23 mouse cellular contexts compared by ENCODE assay signal in the genomic region with DNA sequence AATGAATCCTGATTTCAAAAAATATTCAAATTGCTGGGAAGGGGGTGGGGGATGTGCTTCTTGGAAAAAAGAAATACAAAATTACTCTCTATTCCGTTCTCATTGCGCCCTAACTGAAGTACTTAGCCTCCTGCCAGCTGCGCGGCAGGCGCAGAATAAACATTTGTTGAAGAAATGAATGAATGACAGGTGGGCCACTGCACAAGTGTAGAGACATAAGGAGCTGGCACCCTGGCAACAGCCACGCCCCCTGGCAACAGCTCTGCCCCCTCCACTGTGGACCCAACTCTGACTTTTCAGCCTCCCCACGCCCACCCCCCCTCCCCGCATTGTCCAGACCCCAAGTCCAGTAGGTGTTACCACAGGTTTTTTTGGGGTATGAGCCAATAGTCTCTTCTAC. TPM values are rescaled to one million over a fixed set of nuclear protein-coding genes. Genes with fewer than 3 reads are reported as not detected.
DNase-seq lines count a peak whose midpoint lies in the region; ATAC-seq and TF ChIP-seq lines count a peak whose summit lies in the region.
"Had no signal": no experiment of that assay in that cellular context is flagged by ENCODE, and none has a peak within 500 bp of the region (broad histone marks: within the 10 kb centered on the region; RNA-seq: fewer than 3 reads in every experiment).

No protein-coding gene starts in this region.

- no peak for TF ChIP-seq CTCF in lung, postnatal 0 days (IDR thresholded peaks at IDR 0.05)

- no peaks in the 10 kb centered on the region for H3K9me3 ChIP-seq in forebrain, embryonic 15.5 days
- no peaks in the 10 kb centered on the region for H3K9me3 ChIP-seq in forebrain, embryonic 10.5 days
- H3K9me3 ChIP-seq in lung, postnatal 0 days (ENCODE audit: low read length), result no peaks in the 10 kb centered on the region
- no peaks in the 10 kb centered on the region for H3K9me3 ChIP-seq in forebrain, embryonic 16.5 days (ENCODE audit: control insufficient read depth, low read length)
- H3K9me3 ChIP-seq in stomach, embryonic 15.5 days, result no peaks in the 10 kb centered on the region
- H3K9me3 ChIP-seq: heart, embryonic 15.5 days; liver, embryonic 13.5 days; neural tube, embryonic 12.5 days had no signal

- no peak for TF ChIP-seq EP300 in lung, postnatal 0 days (IDR thresholded peaks at IDR 0.05)

- peaks cover 22% of the 10 kb centered on the region for H3K4me1 ChIP-seq in forebrain, embryonic 15.5 days
- peaks cover 20% of the 10 kb centered on the region for H3K4me1 ChIP-seq in forebrain, embryonic 10.5 days
- H3K4me1 ChIP-seq in lung, postnatal 0 days (ENCODE audit: insufficient read depth, low read depth, low read length), result no peaks in the 10 kb centered on the region
- peaks cover 13% of the 10 kb centered on the region for H3K4me1 ChIP-seq in forebrain, embryonic 16.5 days (replicated peaks; ENCODE audit: control insufficient read depth, insufficient read depth, low read length)
- H3K4me1 ChIP-seq in stomach, embryonic 15.5 days, result peaks cover 14% of the 10 kb centered on the region
- H3K4me1 ChIP-seq: heart, embryonic 15.5 days; liver, embryonic 13.5 days had no signal

- H3K4me3 ChIP-seq in forebrain, embryonic 15.5 days, result no peak overlapping the region
- H3K4me3 ChIP-seq in forebrain, embryonic 10.5 days, result no peak overlapping the region
- H3K4me3 ChIP-seq in lung, postnatal 0 days (ENCODE audit: low read depth, low read length), result no peak overlapping the region
- H3K4me3 ChIP-seq in forebrain, embryonic 16.5 days (replicated peaks; ENCODE audit: low read length), result no peak overlapping the region
- no peak overlapping the region for H3K4me3 ChIP-seq in stomach, embryonic 15.5 days (replicated peaks)
- H3K4me3 ChIP-seq: heart, adult 2 months; heart, embryonic 15.5 days; left cerebral cortex, adult 2 months; liver, embryonic 13.5 days; neural tube, embryonic 12.5 days had no signal

- no peak for DNase-seq in forebrain, embryonic 10.5 days (ENCODE audit: extremely low spot score, low spot score)
- peak; percentile 12 for DNase-seq in lung, postnatal 0 days (ENCODE audit: low spot score)
- DNase-seq in lung, adult 18-20 months, result no peak
- no peak for DNase-seq in spleen, postnatal 36 days (ENCODE audit: low spot score in 2 of 2)
- DNase-seq in layer of hippocampus, postnatal 10 days (ENCODE audit: low spot score in 2 of 2), result no peak
- DNase-seq: adrenal gland, postnatal 25 days; cerebellum, adult 11-12 months; cerebellum, postnatal 25 days; gastrocnemius, postnatal 10 days; heart, adult 2 months; heart, postnatal 4 days; kidney, adult 8-10 months; kidney, postnatal 36 days; liver, embryonic 13.5 days; right cerebral cortex, postnatal 4 days had no signal

- H3K4me2 ChIP-seq in forebrain, embryonic 15.5 days (replicated peaks), result no peak overlapping the region
- no peak overlapping the region for H3K4me2 ChIP-seq in lung, postnatal 0 days (replicated peaks; ENCODE audit: low read depth, low read length)
- H3K4me2 ChIP-seq in forebrain, embryonic 16.5 days (ENCODE audit: low read length), result no peak overlapping the region
- peak overlapping the region; percentile 14; the same call in 1 of the 2 replicates for H3K4me2 ChIP-seq in stomach, embryonic 15.5 days
- H3K4me2 ChIP-seq: heart, embryonic 15.5 days; liver, embryonic 13.5 days; neural tube, embryonic 12.5 days had no signal

- no peaks in the 10 kb centered on the region for H3K36me3 ChIP-seq in forebrain, embryonic 15.5 days
- H3K36me3 ChIP-seq in forebrain, embryonic 10.5 days (replicated peaks), result no peaks in the 10 kb centered on the region
- no peaks in the 10 kb centered on the region for H3K36me3 ChIP-seq in lung, postnatal 0 days (ENCODE audit: insufficient read depth, low read length)
- no peaks in the 10 kb centered on the region for H3K36me3 ChIP-seq in forebrain, embryonic 16.5 days (ENCODE audit: control insufficient read depth, insufficient read depth)
- H3K36me3 ChIP-seq in stomach, embryonic 15.5 days, result no peaks in the 10 kb centered on the region
- H3K36me3 ChIP-seq: heart, embryonic 15.5 days; liver, embryonic 13.5 days; neural tube, embryonic 12.5 days had no signal

- H3K9ac ChIP-seq in forebrain, embryonic 15.5 days (replicated peaks), result no peak overlapping the region
- no peak overlapping the region for H3K9ac ChIP-seq in lung, postnatal 0 days (replicated peaks; ENCODE audit: low read depth)
- H3K9ac ChIP-seq in forebrain, embryonic 16.5 days (replicated peaks; ENCODE audit: low read depth, low read length), result no peak overlapping the region
- no peak overlapping the region for H3K9ac ChIP-seq in stomach, embryonic 15.5 days
- H3K9ac ChIP-seq: heart, embryonic 15.5 days; liver, embryonic 13.5 days; neural tube, embryonic 12.5 days had no signal

- 0 out of 2 replicates have a peak, but pooled peaks have one; percentile 48 for ATAC-seq in forebrain, embryonic 15.5 days (replicated peaks)
- peak; percentile 68 for ATAC-seq in lung, postnatal 0 days
- ATAC-seq in forebrain, embryonic 16.5 days, result peak; percentile 50
- peak; percentile 63 for ATAC-seq in stomach, embryonic 15.5 days (ENCODE audit: insufficient read depth, low FRiP score, low read depth)
- ATAC-seq: hindbrain, postnatal 0 days had no signal

- H3K27me3 ChIP-seq in forebrain, embryonic 15.5 days, result no peaks in the 10 kb centered on the region
- no peaks in the 10 kb centered on the region for H3K27me3 ChIP-seq in forebrain, embryonic 10.5 days (ENCODE audit: poor library complexity, severe bottlenecking)
- no peaks in the 10 kb centered on the region for H3K27me3 ChIP-seq in lung, postnatal 0 days (replicated peaks; ENCODE audit: insufficient read depth, low read length)
- no peaks in the 10 kb centered on the region for H3K27me3 ChIP-seq in forebrain, embryonic 16.5 days (replicated peaks; ENCODE audit: control insufficient read depth, insufficient read depth, low read length)
- H3K27me3 ChIP-seq in stomach, embryonic 15.5 days (replicated peaks), result no peaks in the 10 kb centered on the region
- H3K27me3 ChIP-seq: CH12.LX; heart, embryonic 15.5 days; neural tube, embryonic 12.5 days had no signal

- H3K27ac ChIP-seq in forebrain, embryonic 15.5 days (replicated peaks), result 0 out of 2 replicates have a peak overlapping the region, but pooled peaks have one; percentile 3
- H3K27ac ChIP-seq in forebrain, embryonic 10.5 days, result no peak overlapping the region
- H3K27ac ChIP-seq in lung, postnatal 0 days (ENCODE audit: low read length), result no peak overlapping the region
- H3K27ac ChIP-seq in forebrain, embryonic 16.5 days (ENCODE audit: low read length), result no peak overlapping the region
- peak overlapping the region; percentile 55; the same call in 1 of the 2 replicates for H3K27ac ChIP-seq in stomach, embryonic 15.5 days
- H3K27ac ChIP-seq: heart, adult 2 months; heart, embryonic 15.5 days; hindbrain, postnatal 0 days; left cerebral cortex, adult 2 months; liver, embryonic 13.5 days; neural tube, embryonic 12.5 days had no signal

- WGBS in forebrain, embryonic 15.5 days, result 41% methylated on average over 8 of the region's 8 CpGs
- 85% methylated on average over 8 of the region's 8 CpGs for WGBS in forebrain, embryonic 10.5 days
- WGBS in lung, postnatal 0 days, result 54% methylated on average over 8 of the region's 8 CpGs
- WGBS in forebrain, embryonic 16.5 days, result 43% methylated on average over 8 of the region's 8 CpGs
- 47% methylated on average over 8 of the region's 8 CpGs for WGBS in stomach, embryonic 15.5 days

RNA-seq across cellular contexts. Expression of gene Mdga1, which starts 19.3 kb away (rescaled TPM):
- polyA plus RNA-seq in forebrain, embryonic 15.5 days (2015; fragmentation: Nextera tagmentation; extraction: Ambion mirVana), result 11.3 and 13.4 TPM in 2 replicates
- polyA plus RNA-seq in forebrain, embryonic 10.5 days (2016; fragmentation: Nextera tagmentation; extraction: Ambion mirVana), result 2.3 and 3.0 TPM in 2 replicates
- 2.3 and 3.2 TPM in 2 replicates for polyA plus RNA-seq in lung, postnatal 0 days (2015; fragmentation: Nextera tagmentation; extraction: Ambion mirVana)
- polyA plus RNA-seq in forebrain, embryonic 16.5 days (2015; fragmentation: Nextera tagmentation; extraction: Ambion mirVana), result 10.7 TPM in 2 replicates
- 3.6 and 3.9 TPM in 2 replicates for polyA plus RNA-seq in stomach, embryonic 15.5 days (2015; fragmentation: Nextera tagmentation; extraction: Ambion mirVana)
- total RNA-seq in layer of hippocampus, postnatal 10 days (2021), result 10 to 100 TPM; 69.8 to 76.6 TPM

RNA-seq across cellular contexts. Expression of gene Zfand3, which starts 54.0 kb away (rescaled TPM):
- 57.0 and 64.2 TPM in 2 replicates for polyA plus RNA-seq in forebrain, embryonic 15.5 days (2015; fragmentation: Nextera tagmentation; extraction: Ambion mirVana)
- 64.8 and 71.3 TPM in 2 replicates for polyA plus RNA-seq in forebrain, embryonic 10.5 days (2016; fragmentation: Nextera tagmentation; extraction: Ambion mirVana)
- 52.1 and 54.6 TPM in 2 replicates for polyA plus RNA-seq in lung, postnatal 0 days (2015; fragmentation: Nextera tagmentation; extraction: Ambion mirVana)
- polyA plus RNA-seq in forebrain, embryonic 16.5 days (2015; fragmentation: Nextera tagmentation; extraction: Ambion mirVana), result 57.0 and 58.4 TPM in 2 replicates
- polyA plus RNA-seq in stomach, embryonic 15.5 days (2015; fragmentation: Nextera tagmentation; extraction: Ambion mirVana), result 44.8 and 49.4 TPM in 2 replicates
- total RNA-seq in layer of hippocampus, postnatal 10 days (2021), result 100 to 1,000 TPM in 1 of 2 experiments, 10 to 100 TPM in 1; 91.3 to 106 TPM

Comparison
In these comparisons a context has a peak if more than half of its experiments do, and no peak if none do; other contexts are left out.
1. H3K27ac ChIP-seq: peak in forebrain, embryonic 15.5 days (single experiment) and stomach, embryonic 15.5 days (single experiment); none in forebrain, embryonic 10.5 days (single experiment), lung, postnatal 0 days (single experiment) and forebrain, embryonic 16.5 days (single experiment).
2. Peak in every context shown above with its lines, with median percentiles within 50 percentile points of each other: ATAC-seq.